Mouse (Mus musculus): Measurements from ENCODE around the gene Smurf1. TPM values are rescaled to one million over a fixed set of nuclear protein-coding genes. Genes with fewer than 3 reads are reported as not detected.

Gene Smurf1
- polyA plus RNA-seq, 1 experiment: 19.5 TPM

DNA sequence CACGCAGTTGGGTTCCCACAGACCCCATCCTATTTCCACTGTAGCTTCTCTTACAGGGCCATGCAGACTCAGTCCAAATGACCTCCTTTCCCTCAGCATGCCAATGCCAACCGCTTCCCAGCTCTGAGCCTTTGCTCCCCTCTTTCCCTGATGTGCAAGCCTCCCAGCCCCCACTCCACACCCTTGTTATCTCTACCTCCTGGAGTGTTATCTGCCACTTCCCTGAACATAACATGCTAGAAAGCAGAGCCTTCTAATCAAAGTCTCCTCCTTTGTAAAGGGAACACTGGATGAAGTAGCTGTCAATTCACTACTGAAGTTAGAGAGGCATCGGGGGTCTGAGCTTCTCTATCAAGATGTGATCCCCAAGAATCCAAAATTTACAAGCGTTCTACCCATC, 32.2 kb downstream of the Smurf1 start:
- 27% methylated on average over 4 of the region's 4 CpGs for WGBS
- H3K27me3 ChIP-seq (ENCODE audit: control insufficient read depth, insufficient read depth, low read length): no peaks in the 10 kb centered on the region

DNA sequence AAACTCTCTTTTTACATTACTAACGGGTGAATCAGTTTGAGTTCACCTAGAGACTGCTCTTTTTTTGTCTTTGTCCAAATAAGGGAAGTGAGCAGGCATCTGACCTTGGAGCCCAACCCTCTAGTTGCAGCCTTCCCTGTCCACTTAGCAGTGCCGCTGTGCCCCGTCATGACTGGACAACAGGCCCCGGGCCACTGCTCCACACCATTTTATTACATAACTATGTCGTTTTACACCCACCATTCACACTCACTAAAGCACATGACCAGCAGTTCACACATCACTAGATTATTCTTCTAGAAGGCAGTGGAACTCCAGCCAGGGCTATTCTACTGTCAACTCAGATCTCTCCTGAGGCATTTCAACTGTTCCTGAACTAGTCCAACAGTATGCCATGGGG, 33.8 kb downstream of the Smurf1 start:
- Histone ChIP-seq H3K4me1 (ENCODE audit: control insufficient read depth, insufficient read depth, insufficient read length, low read length) (peaks cover 31% of the 10 kb centered on the region), H3K27ac (ENCODE audit: insufficient read depth, low read depth, low read length) (no peak overlapping the region), H3K36me3 (ENCODE audit: control insufficient read depth, insufficient read depth, low read length) (no peaks in the 10 kb centered on the region), H3K27me3 (ENCODE audit: control insufficient read depth, insufficient read depth, low read length) (no peaks in the 10 kb centered on the region), H3K4me3 (ENCODE audit: low read depth, low read length) (no peak overlapping the region)
- TF ChIP-seq POLR2A (IDR thresholded peaks at IDR 0.05; ENCODE audit: low read depth, low read length): no peak
- TF ChIP-seq CTCF (IDR thresholded peaks at IDR 0.05; ENCODE audit: extremely low read depth, insufficient read length, insufficient replicate concordance, low read depth, low read length): no peak
- WGBS: 82% methylated on average over 5 of the region's 5 CpGs

More for the DNA sequence above, 32.2 kb downstream of the Smurf1 start:
- TF ChIP-seq POLR2A (IDR thresholded peaks at IDR 0.05; ENCODE audit: low read depth, low read length) (no peak), CTCF (IDR thresholded peaks at IDR 0.05; ENCODE audit: extremely low read depth, insufficient read length, insufficient replicate concordance, low read depth, low read length) (no peak)
- Histone ChIP-seq H3K36me3 (ENCODE audit: control insufficient read depth, insufficient read depth, low read length) (no peaks in the 10 kb centered on the region), H3K4me3 (ENCODE audit: low read depth, low read length) (no peak overlapping the region), H3K27ac (ENCODE audit: insufficient read depth, low read depth, low read length) (peak overlapping the region; percentile 45; the same call in 1 of the 2 replicates), H3K4me1 (ENCODE audit: control insufficient read depth, insufficient read depth, insufficient read length, low read length) (peaks cover 31% of the 10 kb centered on the region)

DNA sequence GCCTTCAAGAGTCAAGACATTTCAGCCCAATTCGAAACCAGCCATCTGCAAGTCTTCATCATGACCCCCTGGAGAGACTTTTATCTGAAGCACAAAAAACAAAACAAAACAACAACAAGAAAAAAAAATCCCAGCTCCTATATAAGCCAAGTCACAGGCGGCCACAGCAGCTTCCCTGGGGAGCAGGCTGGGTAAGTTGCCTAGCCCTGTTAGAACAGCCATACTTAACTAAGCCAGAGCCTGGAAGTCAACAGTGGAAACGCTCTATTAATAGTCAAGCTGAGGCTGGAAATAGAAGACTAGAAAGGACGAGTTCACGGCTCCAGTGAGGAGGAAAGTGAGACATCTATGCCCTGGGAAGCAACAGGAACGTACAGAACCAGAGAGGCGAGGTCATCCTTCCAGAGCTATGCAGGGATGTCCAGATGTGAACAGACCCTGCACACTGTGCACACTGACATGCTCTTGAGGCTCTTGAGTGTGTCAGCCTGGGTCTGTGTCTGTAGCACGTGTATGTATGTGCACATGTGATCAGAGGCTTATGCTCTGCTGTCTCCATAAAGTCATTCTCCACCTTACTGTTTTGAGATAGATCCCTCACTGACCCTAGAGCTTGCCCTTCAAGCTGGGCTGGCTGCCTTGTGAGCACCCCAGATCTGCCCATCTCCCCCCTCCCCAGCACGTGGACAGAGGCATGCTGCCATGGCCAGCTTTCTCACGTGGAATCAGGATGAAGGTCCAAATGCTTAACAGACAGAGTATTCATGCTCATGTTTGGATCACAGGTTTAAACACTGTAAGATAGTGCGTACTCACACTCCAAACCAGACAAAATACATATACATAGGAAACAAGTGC, 36.6 kb downstream of the Smurf1 start:
- Histone ChIP-seq H3K4me3 (ENCODE audit: low read depth, low read length) (no peak overlapping the region), H3K36me3 (ENCODE audit: control insufficient read depth, insufficient read depth, low read length) (no peaks in the 10 kb centered on the region), H3K4me1 (ENCODE audit: control insufficient read depth, insufficient read depth, insufficient read length, low read length) (peaks cover 9% of the 10 kb centered on the region), H3K27me3 (ENCODE audit: control insufficient read depth, insufficient read depth, low read length) (no peaks in the 10 kb centered on the region), H3K27ac (ENCODE audit: insufficient read depth, low read depth, low read length) (peak overlapping the region; percentile 21; the same call in 1 of the 2 replicates)
- 78% methylated on average over 11 of the region's 11 CpGs for WGBS
- TF ChIP-seq CTCF (IDR thresholded peaks at IDR 0.05; ENCODE audit: extremely low read depth, insufficient read length, insufficient replicate concordance, low read depth, low read length) (no peak), POLR2A (IDR thresholded peaks at IDR 0.05; ENCODE audit: low read depth, low read length) (no peak)

DNA sequence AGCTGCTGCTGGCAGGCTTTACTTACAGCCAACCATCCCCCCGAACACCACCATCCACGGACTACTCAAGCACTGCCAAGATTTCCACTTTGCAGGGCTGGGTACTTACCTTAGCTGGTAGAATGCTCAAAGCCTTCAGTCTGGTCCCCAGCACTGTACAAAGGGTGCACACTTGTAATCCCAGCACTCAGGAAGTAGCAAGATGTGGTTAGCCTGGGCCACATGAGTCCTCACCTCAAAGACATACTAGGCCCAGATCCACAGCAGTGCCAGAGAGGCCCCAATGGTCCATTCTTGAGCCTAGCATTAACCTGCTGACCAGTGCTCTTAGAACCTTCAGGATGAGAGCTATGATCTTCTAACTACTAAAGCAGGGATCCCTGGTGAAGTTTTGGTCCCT, 39.4 kb downstream of the Smurf1 start:
- H3K36me3 ChIP-seq (ENCODE audit: control insufficient read depth, insufficient read depth, low read length): no peaks in the 10 kb centered on the region
- WGBS: 92% methylated on average over 2 of the region's 2 CpGs

DNA sequence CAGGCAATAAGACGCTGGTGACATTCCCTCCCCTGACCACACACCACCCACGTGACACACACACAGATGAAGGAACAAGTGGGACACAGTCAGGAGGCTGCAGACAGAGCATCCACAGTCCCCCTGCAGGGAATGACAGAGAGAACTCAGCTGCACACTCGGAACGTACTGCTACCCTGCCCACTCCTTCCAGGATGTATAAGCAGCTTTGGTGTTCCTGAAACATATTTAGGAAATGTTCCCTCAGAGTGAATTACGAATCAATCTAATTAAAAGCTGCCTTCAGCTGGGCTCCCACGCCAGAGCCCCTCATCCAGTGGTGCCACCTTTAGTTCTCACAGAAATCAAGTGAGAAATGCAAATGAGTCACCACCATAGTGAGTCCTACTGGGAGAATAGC, 42.3 kb downstream of the Smurf1 start:
- 81% methylated on average over 6 of the region's 6 CpGs for WGBS
- Histone ChIP-seq H3K36me3 (ENCODE audit: control insufficient read depth, insufficient read depth, low read length) (no peaks in the 10 kb centered on the region), H3K4me3 (ENCODE audit: low read depth, low read length) (no peak overlapping the region), H3K27me3 (ENCODE audit: control insufficient read depth, insufficient read depth, low read length) (no peaks in the 10 kb centered on the region), H3K4me1 (ENCODE audit: control insufficient read depth, insufficient read depth, insufficient read length, low read length) (no peaks in the 10 kb centered on the region), H3K27ac (ENCODE audit: insufficient read depth, low read depth, low read length) (no peak overlapping the region)
- TF ChIP-seq POLR2A (IDR thresholded peaks at IDR 0.05; ENCODE audit: low read depth, low read length) (no peak), CTCF (IDR thresholded peaks at IDR 0.05; ENCODE audit: extremely low read depth, insufficient read length, insufficient replicate concordance, low read depth, low read length) (no peak)

More for the DNA sequence above, 39.4 kb downstream of the Smurf1 start:
- TF ChIP-seq CTCF (IDR thresholded peaks at IDR 0.05; ENCODE audit: extremely low read depth, insufficient read length, insufficient replicate concordance, low read depth, low read length) (no peak), POLR2A (IDR thresholded peaks at IDR 0.05; ENCODE audit: low read depth, low read length) (no peak)
- Histone ChIP-seq H3K27ac (ENCODE audit: insufficient read depth, low read depth, low read length) (no peak overlapping the region), H3K27me3 (ENCODE audit: control insufficient read depth, insufficient read depth, low read length) (no peaks in the 10 kb centered on the region), H3K4me1 (ENCODE audit: control insufficient read depth, insufficient read depth, insufficient read length, low read length) (no peaks in the 10 kb centered on the region), H3K4me3 (ENCODE audit: low read depth, low read length) (no peak overlapping the region)

DNA sequence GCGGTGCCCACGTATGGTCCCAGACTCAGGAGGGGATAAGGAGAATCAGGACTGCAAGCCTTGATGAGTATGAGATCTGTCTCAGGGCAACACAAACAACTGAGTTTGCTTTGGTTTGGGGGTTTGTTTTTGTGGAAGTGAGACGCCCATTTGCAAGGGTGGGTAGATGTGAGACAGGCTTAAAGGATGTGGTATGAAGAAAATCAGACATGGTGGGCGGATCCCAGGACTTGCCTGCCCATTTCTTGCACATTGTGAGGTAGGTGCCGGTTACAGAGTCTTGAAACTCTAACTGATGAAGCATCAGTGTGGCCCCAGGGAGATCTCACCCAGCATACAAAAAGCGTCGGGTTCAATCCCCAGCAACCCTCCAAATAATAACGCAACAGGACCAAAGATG, 45.9 kb downstream of the Smurf1 start:
- Histone ChIP-seq H3K36me3 (ENCODE audit: control insufficient read depth, insufficient read depth, low read length) (no peaks in the 10 kb centered on the region), H3K27ac (ENCODE audit: insufficient read depth, low read depth, low read length) (no peak overlapping the region)
- 83% methylated on average over 8 of the region's 8 CpGs for WGBS

DNA sequence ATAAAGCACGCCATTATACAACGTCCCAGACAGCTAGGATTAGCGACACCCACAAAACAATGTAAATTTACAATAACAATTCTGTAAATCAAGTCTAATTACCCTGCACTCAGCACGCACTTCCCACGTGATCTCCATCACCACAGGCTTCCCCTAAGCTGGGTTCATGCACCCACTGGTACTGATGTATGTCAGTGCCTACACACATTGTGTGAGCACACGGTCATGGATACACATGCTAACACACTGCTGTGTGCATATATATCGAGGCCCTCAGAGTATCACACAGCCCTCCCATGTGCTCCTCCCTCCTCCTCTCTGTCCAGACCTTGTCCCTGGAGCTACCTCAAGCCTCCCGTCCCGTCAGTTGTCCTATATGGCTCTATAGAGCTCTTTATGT, 46.5 kb downstream of the Smurf1 start:
- Histone ChIP-seq H3K36me3 (ENCODE audit: control insufficient read depth, insufficient read depth, low read length) (no peaks in the 10 kb centered on the region), H3K27me3 (ENCODE audit: control insufficient read depth, insufficient read depth, low read length) (no peaks in the 10 kb centered on the region), H3K4me1 (ENCODE audit: control insufficient read depth, insufficient read depth, insufficient read length, low read length) (peaks cover 2% of the 10 kb centered on the region; the same call in 1 of the 2 replicates), H3K4me3 (ENCODE audit: low read depth, low read length) (no peak overlapping the region), H3K27ac (ENCODE audit: insufficient read depth, low read depth, low read length) (no peak overlapping the region)
- 87% methylated on average over 9 of the region's 9 CpGs for WGBS
- TF ChIP-seq POLR2A (IDR thresholded peaks at IDR 0.05; ENCODE audit: low read depth, low read length) (no peak), CTCF (IDR thresholded peaks at IDR 0.05; ENCODE audit: extremely low read depth, insufficient read length, insufficient replicate concordance, low read depth, low read length) (no peak)

More for the DNA sequence above, 45.9 kb downstream of the Smurf1 start:
- H3K27me3 ChIP-seq (ENCODE audit: control insufficient read depth, insufficient read depth, low read length): no peaks in the 10 kb centered on the region
- no peak for TF ChIP-seq CTCF (IDR thresholded peaks at IDR 0.05; ENCODE audit: extremely low read depth, insufficient read length, insufficient replicate concordance, low read depth, low read length)
- no peak for TF ChIP-seq POLR2A (IDR thresholded peaks at IDR 0.05; ENCODE audit: low read depth, low read length)
- H3K4me3 ChIP-seq (ENCODE audit: low read depth, low read length): no peak overlapping the region
- peaks cover 2% of the 10 kb centered on the region; the same call in 1 of the 2 replicates for H3K4me1 ChIP-seq (ENCODE audit: control insufficient read depth, insufficient read depth, insufficient read length, low read length)
